Mouse (Mus musculus) heart, adult 2 months (tissue): Measurements from ENCODE around the gene Arhgap30.

Experiments used
- CTCF ChIP-seq: fragments of 200-600 bp; IDR thresholded peaks from 2 replicates; pipeline ENCODE4 v1.8.1; 2022; ENCODE audit warnings: antibody characterized with exemption, mild to moderate bottlenecking, moderate library complexity
- EP300 ChIP-seq: fragments of 200-500 bp; IDR thresholded peaks from 2 replicates; pipeline ENCODE4 v1.6.1; 2011; ENCODE audit warnings: low read depth, low read length, control low read depth; ENCODE audit not compliant: insufficient read depth

GRCm38 (mm10) chr1:171342262-171343207 is 46.2 kb upstream of the Arhgap30 start:
- TF ChIP-seq CTCF (no peak), EP300 (no peak)
